Mouse (Mus musculus): Measurements from ENCODE around the gene Lgals3bp.

DNA sequence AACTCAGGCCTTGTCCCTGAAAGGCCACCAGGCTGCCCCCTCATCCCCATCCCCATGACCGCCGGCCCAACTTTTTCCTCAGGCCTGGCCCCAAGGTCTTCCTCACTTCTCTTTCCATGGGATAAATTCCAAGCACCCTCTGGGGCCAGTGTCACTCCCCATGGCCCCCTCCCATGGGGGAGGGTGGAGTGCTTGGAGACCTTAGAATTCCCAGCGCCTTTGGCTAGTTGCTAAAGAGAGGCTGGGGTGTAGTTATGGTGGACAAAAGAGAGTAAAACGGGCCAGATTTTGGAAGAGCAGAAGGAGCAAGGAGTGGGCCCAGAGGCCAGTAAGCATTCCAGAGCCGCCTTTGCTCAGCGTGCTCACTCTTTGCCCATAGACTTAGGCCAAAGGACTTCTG is 46.3 kb downstream of the Lgals3bp start, which contains the start of gene Timp2:
- TF ChIP-seq CTCF (IDR thresholded peaks at IDR 0.05; ENCODE audit: control insufficient read depth, insufficient read depth, low read length), result no peak
- no peak for TF ChIP-seq POLR2A (IDR thresholded peaks at IDR 0.05; ENCODE audit: borderline replicate concordance, control insufficient read depth, low read depth, low read length)

All from bone marrow, adult 2 months (tissue).